In the genomic region with DNA sequence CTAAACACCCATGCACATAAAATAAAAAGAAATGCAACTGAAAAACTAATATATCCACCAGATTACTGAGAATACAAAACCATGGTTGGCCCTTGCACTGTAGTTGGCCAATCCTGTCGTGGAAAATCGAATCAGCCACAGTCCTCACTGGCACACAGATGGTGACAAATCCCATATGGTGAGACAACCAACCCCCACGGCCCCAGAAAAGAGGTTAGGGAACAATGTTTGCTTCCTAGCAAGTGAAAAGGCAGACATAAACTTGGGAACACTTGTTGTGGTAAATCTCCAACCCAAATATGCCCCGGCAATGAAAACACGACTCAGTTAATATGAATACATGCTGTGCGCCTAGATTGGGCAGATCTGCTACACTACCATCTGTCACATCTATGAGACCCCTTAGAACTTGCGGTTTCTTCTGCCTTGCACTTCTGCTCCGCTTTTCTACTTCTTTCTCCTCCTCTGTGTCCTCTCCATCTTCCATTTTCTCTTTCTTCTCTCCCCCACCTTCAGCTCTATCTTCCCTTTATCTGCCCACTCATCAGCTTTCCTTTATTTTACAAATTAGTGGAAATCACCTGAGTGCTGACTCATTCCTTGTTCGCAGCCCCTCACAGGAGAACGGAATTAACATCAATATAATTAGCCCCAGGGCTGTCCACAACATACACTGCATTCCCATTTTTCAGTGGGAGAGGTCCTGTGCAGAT, we compare ENCODE assay signal across 12 mouse cellular contexts. TPM values are rescaled to one million over a fixed set of nuclear protein-coding genes. Genes with fewer than 3 reads are reported as not detected.
DNase-seq lines count a peak whose midpoint lies in the region; TF ChIP-seq lines count a peak whose summit lies in the region.
"Had no signal": no experiment of that assay in that cellular context is flagged by ENCODE, and none has a peak within 500 bp of the region (broad histone marks: within the 10 kb centered on the region; RNA-seq: fewer than 3 reads in every experiment).

No protein-coding gene starts in this region.

- DNase-seq in cerebellum, postnatal 10 days = peak; percentile 72 to 73
- no peak for DNase-seq in cerebellum, adult 11 months
- no peak for DNase-seq in layer of hippocampus, adult 2 months (ENCODE audit: low spot score in 2 of 2)
- no peak for DNase-seq in layer of hippocampus, postnatal 10 days (ENCODE audit: low spot score in 2 of 2)
- peak; percentile 57 to 66 for DNase-seq in cerebellum, postnatal 14 days
- no peak for DNase-seq in embryo, embryonic 11 days
- DNase-seq in urinary bladder, postnatal 10 days (ENCODE audit: low spot score) = no peak
- DNase-seq: B cell, adult 2 months had no signal

- H3K79me2 ChIP-seq in myocyte (ENCODE audit: control insufficient read depth, insufficient read depth) = no peaks in the 10 kb centered on the region

- H3K4me3 ChIP-seq in layer of hippocampus, adult 2 months = peak overlapping the region; percentile 25; the same call in 1 of the 2 replicates
- no peak overlapping the region for H3K4me3 ChIP-seq in myocyte
- H3K4me3 ChIP-seq: heart, embryonic 15.5 days had no signal

- H3K27ac ChIP-seq in layer of hippocampus, adult 2 months = no peak overlapping the region; the same call in 1 of the 2 replicates
- H3K27ac ChIP-seq: heart, embryonic 15.5 days had no signal

- H3K4me2 ChIP-seq in myocyte (ENCODE audit: low read depth) = peak overlapping the region; percentile 44
- H3K4me2 ChIP-seq: heart, embryonic 15.5 days had no signal

- TF ChIP-seq POLR2A in myocyte (IDR thresholded peaks at IDR 0.05; ENCODE audit: insufficient read length, low read depth) = no peak

- H3ac ChIP-seq in myocyte (ENCODE audit: control insufficient read depth, insufficient read length) = no peak overlapping the region

- H3K27me3 ChIP-seq in myocyte (ENCODE audit: control insufficient read depth, insufficient read depth, insufficient read length) = no peaks in the 10 kb centered on the region
- H3K27me3 ChIP-seq: heart, embryonic 15.5 days had no signal

- no peaks in the 10 kb centered on the region for H3K36me3 ChIP-seq in myocyte (ENCODE audit: control insufficient read depth, insufficient read depth)
- H3K36me3 ChIP-seq: heart, embryonic 15.5 days had no signal

- no peak for TF ChIP-seq CTCF in layer of hippocampus, adult 2 months (conservative IDR thresholded peaks at IDR 0.05)

TF ChIP-seq in myocyte, 11 proteins besides CTCF, POLR2A, EP300 and RAD21:
- TF ChIP-seq CEBPB (IDR thresholded peaks at IDR 0.05; ENCODE audit: insufficient read depth, poor library complexity, severe bottlenecking) = no peak
- TF ChIP-seq TCF12 (IDR thresholded peaks at IDR 0.05; ENCODE audit: insufficient read depth, poor library complexity, severe bottlenecking) = no peak
- TF ChIP-seq TCF3 (IDR thresholded peaks at IDR 0.05; ENCODE audit: insufficient read length, low read depth) = no peak
- TF ChIP-seq E2F4 (IDR thresholded peaks at IDR 0.05; ENCODE audit: insufficient read depth) = no peak
- no peak for TF ChIP-seq USF1 (IDR thresholded peaks at IDR 0.05; ENCODE audit: low read depth)
- TF ChIP-seq MYOD1 (IDR thresholded peaks at IDR 0.05; ENCODE audit: control insufficient read depth in 1 of 3, insufficient read length in 2 of 3, low read depth in 2 of 3) = no peak
- no peak for TF ChIP-seq MYOG (IDR thresholded peaks at IDR 0.05; ENCODE audit: control insufficient read depth in 1 of 3, insufficient read depth in 1 of 3, insufficient read length in 2 of 3, low read depth in 2 of 3)
- TF ChIP-seq REST (IDR thresholded peaks at IDR 0.05; ENCODE audit: insufficient read depth, insufficient read length) = no peak
- no peak for TF ChIP-seq SRF (IDR thresholded peaks at IDR 0.05; ENCODE audit: control insufficient read depth, insufficient read length, low read depth)

RNA-seq across cellular contexts. Expression of a gene that starts 5.1 kb away (rescaled TPM):
- total RNA-seq in layer of hippocampus, adult 2 months (2021) = under 1 TPM in 1 of 2 experiments, not detected in 1; 0.34 TPM
- total RNA-seq in layer of hippocampus, postnatal 10 days (2021) = under 1 TPM; 0.41 to 0.49 TPM
- not detected for polyA plus RNA-seq in myocyte (2012; fragmentation: generic; extraction: Trizol)
- total RNA-seq: liver, adult 2 months; megakaryocyte-erythroid progenitor cell, adult 5-6 weeks had no signal
- polyA plus RNA-seq: heart, embryonic 15.5 days; liver, adult 2 months had no signal

RNA-seq across cellular contexts. Expression of a gene that starts 51.6 kb away (rescaled TPM):
- total RNA-seq in layer of hippocampus, adult 2 months (2021) = 10 to 100 TPM; 57.2 to 58.1 TPM
- 10 to 100 TPM; 52.1 to 64.0 TPM for total RNA-seq in layer of hippocampus, postnatal 10 days (2021)
- polyA plus RNA-seq in myocyte (2012; fragmentation: generic; extraction: Trizol) = 221 TPM

Comparison
In these comparisons a context has a peak if more than half of its experiments do, and no peak if none do; other contexts are left out.
1. DNase-seq: peak in cerebellum, postnatal 10 days (2 of 2) and cerebellum, postnatal 14 days (2 of 2); none in cerebellum, adult 11 months (single experiment), layer of hippocampus, adult 2 months (0 of 2), layer of hippocampus, postnatal 10 days (0 of 2), embryo, embryonic 11 days (single experiment) and urinary bladder, postnatal 10 days (single experiment).